Mouse (Mus musculus): ENCODE measurements around the gene Tspan7.

- TF ChIP-seq CTCF (IDR thresholded peaks at IDR 0.05; ENCODE audit: borderline replicate concordance, extremely low read depth, insufficient read depth, insufficient read length) (no peak), POLR2A (IDR thresholded peaks at IDR 0.05; ENCODE audit: borderline replicate concordance, extremely low read depth, insufficient read depth, insufficient read length, poor library complexity, severe bottlenecking) (no peak)
These were observed 73.7 kb downstream of the Tspan7 start for GRCm38 (mm10) chrX:10558625-10559024.
